Mouse (Mus musculus) CH12.LX (cell line): Measurements from ENCODE around the gene Bcl2l2.

Experiments used
- CTCF ChIP-seq, 2 experiments: IDR thresholded peaks in 1 of 2; conservative IDR thresholded peaks in 1 of 2; 2 replicates each; pipeline ENCODE4 v1.5.1; 2011 to 2012; ENCODE audit warnings: low read depth in 2 of 2, low read length in 2 of 2, improper control_type of control experiment in 1 of 2, inconsistent platforms in 1 of 2, mild to moderate bottlenecking in 1 of 2, moderate library complexity in 1 of 2
- ETS1 ChIP-seq: conservative IDR thresholded peaks from 2 replicates; pipeline ENCODE4 v1.6.1; 2012; ENCODE audit warnings: low read depth, mild to moderate bottlenecking, inconsistent platforms, low read length, improper control_type of control experiment, moderate library complexity
- JUND ChIP-seq: conservative IDR thresholded peaks from 2 replicates; pipeline ENCODE4 v1.6.1; 2011; ENCODE audit warnings: low read depth, low read length, improper control_type of control experiment
- KAT2A ChIP-seq: IDR thresholded peaks from 2 replicates; pipeline ENCODE4 v1.6.1; 2012; ENCODE audit warnings: low read length, improper control_type of control experiment, inconsistent platforms; ENCODE audit not compliant: insufficient replicate concordance
- MAFK ChIP-seq: IDR thresholded peaks from 2 replicates; pipeline ENCODE4 v1.6.1; 2011; ENCODE audit warnings: low read length, improper control_type of control experiment; ENCODE audit not compliant: insufficient replicate concordance
- MAX ChIP-seq: IDR thresholded peaks from 2 replicates; pipeline ENCODE4 v1.6.1; 2011; ENCODE audit warnings: low read length, improper control_type of control experiment
- NRF1 ChIP-seq: IDR thresholded peaks from 2 replicates; pipeline ENCODE4 v1.6.1; 2014; ENCODE audit warnings: low read depth, mild to moderate bottlenecking, inconsistent platforms, low read length, improper control_type of control experiment, moderate library complexity
- PAX5 ChIP-seq: IDR thresholded peaks from 2 replicates; pipeline ENCODE4 v1.6.1; 2012; ENCODE audit warnings: low read length, inconsistent platforms, mixed read lengths
- POLR2A ChIP-seq: IDR thresholded peaks from 2 replicates; pipeline ENCODE4 v1.6.1; 2011; ENCODE audit warnings: low read depth, mild to moderate bottlenecking, improper control_type of control experiment, low read length
- SMC3 ChIP-seq: IDR thresholded peaks from 2 replicates; pipeline ENCODE4 v1.6.1; 2011; ENCODE audit warnings: low read depth, low read length, improper control_type of control experiment
- ZMIZ1 ChIP-seq: IDR thresholded peaks from 2 replicates; pipeline ENCODE4 v1.6.1; 2012; ENCODE audit warnings: low read depth, mild to moderate bottlenecking, inconsistent platforms, low read length, improper control_type of control experiment
- ZNF384 ChIP-seq: IDR thresholded peaks from 2 replicates; pipeline ENCODE4 v1.6.1; 2012; ENCODE audit warnings: low read depth, low read length, improper control_type of control experiment, inconsistent platforms

DNA sequence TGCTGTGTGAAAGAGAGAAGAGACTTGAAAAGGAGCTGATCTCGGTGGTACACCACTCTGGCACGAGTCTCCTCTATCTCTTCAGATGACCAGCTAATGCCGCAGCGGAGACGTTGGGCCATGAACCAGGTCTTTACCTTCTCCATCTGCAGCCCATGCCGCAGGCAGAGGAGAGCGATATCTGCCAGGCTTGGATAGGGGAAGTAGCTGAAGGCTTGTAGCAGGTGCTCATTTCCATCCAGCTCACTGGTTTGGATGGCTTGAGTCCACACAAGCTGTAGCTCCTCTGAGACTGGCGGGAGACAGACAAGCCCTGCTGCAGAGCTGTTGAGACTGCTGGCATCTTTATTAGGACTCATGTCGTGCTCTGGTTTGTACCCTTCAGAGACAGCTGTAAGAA, 25.3 kb upstream of the Bcl2l2 start:
- TF ChIP-seq CTCF (conservative IDR thresholded peaks at IDR 0.05 in 1 of 2, IDR thresholded peaks at IDR 0.05 in 1 of 2; ENCODE audit: low read depth in 2 of 2, low read length in 2 of 2) (no peak), PAX5 (no peak), POLR2A (no peak), SMC3 (no peak), KAT2A (no peak), JUND (no peak), NRF1 (no peak), MAFK (no peak), ZMIZ1 (no peak), ZNF384 (no peak), ETS1 (no peak), MAX (no peak)
